Mouse (Mus musculus): Measurements from ENCODE around the gene Pitx1.

Gene Pitx1

DNA sequence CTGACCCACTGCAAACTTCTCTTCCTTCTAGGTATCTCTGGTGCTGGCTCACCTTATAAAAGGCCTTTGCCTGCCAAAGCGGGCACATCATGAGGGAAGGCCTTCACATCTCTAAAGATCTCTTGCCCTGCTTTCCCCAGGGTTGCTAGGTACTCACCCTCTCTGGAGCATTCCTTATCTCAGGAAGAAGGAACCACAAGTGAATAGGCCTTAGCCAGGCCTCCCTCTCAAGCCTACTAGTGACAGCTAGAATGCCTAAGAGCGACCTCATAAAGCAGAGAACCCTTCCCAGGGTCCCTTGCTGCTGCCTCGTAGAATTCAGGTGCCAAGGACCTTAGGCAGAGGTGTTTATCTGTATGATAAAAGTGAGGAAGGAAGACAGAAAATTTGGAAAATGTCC, 51.7 kb downstream of the Pitx1 start, which contains the start of gene Catsper3:
Catsper3 (plus strand) TSS at position 301 of the 400 bp plus-strand sequence.
- no peak for DNase-seq (ENCODE audit: low spot score)

DNA sequence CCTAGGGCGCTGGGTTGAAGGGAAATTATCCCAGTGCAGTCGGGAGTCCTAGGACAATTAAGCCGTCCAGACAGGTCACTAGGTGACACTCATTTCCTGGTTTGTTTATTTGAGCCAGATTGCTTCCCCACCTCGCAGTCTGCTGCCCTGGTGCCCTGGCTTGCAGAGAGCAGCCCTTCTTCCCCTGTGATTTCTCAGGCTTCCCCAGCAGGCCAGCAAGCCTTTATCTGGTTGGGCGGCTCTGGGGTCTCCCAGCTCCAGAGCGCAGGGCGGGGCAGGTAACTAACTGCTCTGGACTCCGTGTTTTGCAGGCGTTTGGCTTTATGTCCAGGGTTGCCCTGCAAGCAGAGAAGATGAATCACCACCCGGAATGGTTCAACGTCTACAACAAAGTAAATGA, 60.9 kb downstream of the Pitx1 start:
- DNase-seq (ENCODE audit: low spot score), result no peak

Measured in urinary bladder, postnatal 10 days (tissue).